Mouse (Mus musculus) lung, adult 2 months (tissue): ENCODE data around the gene B130006D01Rik. TPM values are rescaled to one million over a fixed set of nuclear protein-coding genes. Genes with fewer than 3 reads are reported as not detected.
"Not testable (repeated sequence)": the region's sequence is repeated elsewhere in the genome, so short reads cannot be mapped to it uniquely, and the experiment has no call there.

ENCODE experiments used
- DNase-seq: peaks from one replicate; pipeline ENCODE4 v3.0.0; 2022
- H3K4me1 ChIP-seq: fragments of 200-500 bp; 2 replicates; pipeline ENCODE4 v1.6.1; 2011; ENCODE audit warnings: low read length; ENCODE audit not compliant: control insufficient read depth, insufficient read depth
- H3K4me3 ChIP-seq: fragments of 200-500 bp; replicated peaks from 2 replicates; pipeline ENCODE3; 2011; ENCODE audit warnings: low read depth, mild to moderate bottlenecking, control low read depth, low read length; ENCODE audit errors: extremely low read depth
- CTCF ChIP-seq: fragments of 200-500 bp; IDR thresholded peaks from 2 replicates; pipeline ENCODE4 v1.5.1; 2011; ENCODE audit warnings: mild to moderate bottlenecking, low read length, control low read depth; ENCODE audit not compliant: insufficient read depth
- POLR2A ChIP-seq: fragments of 200-500 bp; IDR thresholded peaks from 2 replicates; pipeline ENCODE4 v1.6.1; 2011; ENCODE audit warnings: low read depth, mild to moderate bottlenecking, control low read depth, low read length, borderline replicate concordance; ENCODE audit errors: extremely low read depth
- WGBS: fragments of 180-500 bp; shearing (Covaris S2); methylation state at CpG from one replicate; pipeline ENCODE4 v1.1.7; 2018; 5-methylcytosine and 5-hydroxymethylcytosine counted together
- polyA plus RNA-seq: library from polyadenylated mRNA; depleted of rRNA; stranded (reverse); fragments of >200 nt; gene quantifications from 2 replicates; pipeline ENCODE4 v1.2.3, GENCODE M21; 2012

B130006D01Rik gene
- polyA plus RNA-seq, 1 experiment: 0.18 TPM

DNA sequence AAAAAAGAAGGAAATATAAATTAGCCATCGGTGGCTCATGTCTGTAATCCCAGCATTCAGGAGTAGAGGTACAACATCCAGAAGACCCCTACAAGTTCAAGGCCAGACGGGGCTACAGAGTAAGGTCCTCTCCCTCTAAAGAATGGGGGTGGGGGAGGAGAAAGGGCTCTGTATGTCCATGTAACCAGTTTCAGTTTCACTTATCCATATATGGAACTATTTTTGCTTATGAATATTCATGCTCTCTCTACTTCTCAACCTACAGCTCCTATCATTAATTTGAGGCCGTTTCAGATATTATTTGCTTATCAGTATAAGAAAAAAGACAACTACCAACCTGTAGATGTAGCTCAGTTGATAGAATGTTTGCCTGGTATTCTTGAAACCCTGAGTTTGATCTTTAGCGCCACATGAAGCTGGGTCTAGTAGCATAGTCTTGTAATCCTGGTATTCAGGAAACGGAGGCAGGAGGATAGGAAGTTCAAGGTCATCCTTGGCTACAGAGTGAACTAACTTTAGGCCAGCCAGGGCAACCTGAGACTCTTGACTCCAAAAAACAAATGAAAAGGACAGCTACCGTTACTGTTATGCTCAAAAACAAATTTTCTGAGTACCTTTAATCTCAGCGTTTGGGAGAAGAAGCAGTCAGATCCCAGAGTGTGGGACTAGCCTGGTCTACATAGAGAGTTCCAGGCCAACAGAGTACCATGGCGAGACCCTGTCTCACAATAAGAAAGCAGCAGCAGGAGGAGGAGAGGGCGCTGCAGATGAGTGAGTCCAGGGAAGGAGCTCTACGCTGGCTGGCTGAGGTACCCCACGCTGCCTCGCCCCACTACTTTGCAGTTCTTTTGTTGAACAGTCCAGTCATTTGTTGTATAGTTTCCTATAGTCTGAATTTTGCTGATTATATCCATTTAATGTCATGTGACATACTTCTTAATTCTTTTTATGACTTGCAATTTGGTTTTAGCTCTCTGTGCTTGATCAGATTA is 5.8 kb downstream of the B130006D01Rik start:
- no peak for DNase-seq
- 64% methylated on average over 12 of the region's 12 CpGs for WGBS
- TF ChIP-seq CTCF (no peak), POLR2A (no peak)
- peaks cover 15% of the 10 kb centered on the region for H3K4me1 ChIP-seq
- H3K4me3 ChIP-seq: peak overlapping the region; percentile 41

DNA sequence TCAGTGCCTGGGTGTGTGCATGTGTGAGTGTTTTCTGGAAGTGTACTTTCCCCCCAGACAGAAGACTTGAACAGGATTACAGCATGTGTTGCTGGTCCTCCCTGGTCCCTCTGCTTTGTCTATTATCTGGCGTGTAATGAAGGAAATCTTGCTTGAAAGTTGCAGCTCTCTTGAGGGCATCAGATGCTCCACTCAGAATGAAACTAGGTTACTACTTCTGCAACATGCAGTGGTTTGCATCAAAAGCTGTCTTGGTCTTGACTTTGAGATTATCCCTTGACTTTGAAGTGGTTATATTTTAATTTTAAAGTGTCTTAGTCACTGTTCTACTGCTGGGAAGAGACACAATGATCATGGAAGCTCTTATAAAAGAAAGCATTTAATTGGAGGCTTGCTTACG is 11.1 kb downstream of the B130006D01Rik start:
- no peak for TF ChIP-seq CTCF
- no peak for TF ChIP-seq POLR2A
- Histone ChIP-seq H3K4me1 (peaks cover 11% of the 10 kb centered on the region), H3K4me3 (no peak overlapping the region)
- WGBS: 89% methylated on average over 2 of the region's 2 CpGs
- no peak for DNase-seq

DNA sequence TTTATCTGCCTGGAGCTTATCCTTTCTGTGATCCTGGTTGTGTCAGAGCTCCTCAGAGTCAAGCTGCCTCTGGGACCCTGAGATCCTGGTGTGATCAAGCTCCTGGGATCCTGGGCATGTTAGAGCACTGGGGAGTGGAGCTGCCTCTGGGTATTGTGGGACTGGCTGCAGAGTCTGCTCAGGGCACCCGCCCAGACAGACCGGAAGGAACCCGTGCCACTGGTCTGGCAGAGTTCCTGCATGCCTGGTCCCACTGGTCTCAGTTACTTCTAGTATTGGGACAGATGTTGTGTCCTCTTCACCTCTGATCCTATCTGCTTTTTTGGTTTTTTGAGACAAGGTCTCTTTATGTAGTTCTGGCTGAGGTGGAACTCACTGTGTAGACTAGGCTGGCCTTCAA is 14.4 kb downstream of the B130006D01Rik start:
- Histone ChIP-seq H3K4me3 (no peak overlapping the region), H3K4me1 (peaks cover 10% of the 10 kb centered on the region)
- WGBS: 4% methylated on average over 3 of the region's 3 CpGs
- peak; percentile 48 for DNase-seq
- TF ChIP-seq CTCF: no peak
- TF ChIP-seq POLR2A: no peak

DNA sequence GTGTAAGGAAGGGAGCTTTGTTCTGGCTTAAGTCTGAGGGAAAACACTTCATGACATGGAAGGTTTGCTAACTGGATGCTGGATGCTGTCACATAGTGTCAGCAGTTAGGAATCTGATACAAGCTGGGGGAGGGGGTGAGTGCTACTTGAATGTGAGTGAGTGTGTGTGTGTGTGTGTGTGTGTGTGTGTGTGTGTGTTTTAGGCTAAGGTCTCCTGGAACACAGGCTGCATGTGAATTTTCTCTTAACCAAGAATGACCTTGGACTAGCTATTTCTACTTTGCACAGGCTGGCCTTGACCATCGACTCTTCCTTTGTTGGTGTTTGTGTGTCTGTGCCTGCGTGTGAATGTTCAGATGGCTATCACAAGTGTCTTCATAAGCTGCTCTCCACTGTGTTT is 21.1 kb downstream of the B130006D01Rik start:
- no peak for DNase-seq
- WGBS: 50% methylated on average over 2 of the region's 2 CpGs
- H3K4me3 ChIP-seq: no peak overlapping the region
- no peak for TF ChIP-seq POLR2A
- no peak for TF ChIP-seq CTCF
- H3K4me1 ChIP-seq: peaks cover 6% of the 10 kb centered on the region

DNA sequence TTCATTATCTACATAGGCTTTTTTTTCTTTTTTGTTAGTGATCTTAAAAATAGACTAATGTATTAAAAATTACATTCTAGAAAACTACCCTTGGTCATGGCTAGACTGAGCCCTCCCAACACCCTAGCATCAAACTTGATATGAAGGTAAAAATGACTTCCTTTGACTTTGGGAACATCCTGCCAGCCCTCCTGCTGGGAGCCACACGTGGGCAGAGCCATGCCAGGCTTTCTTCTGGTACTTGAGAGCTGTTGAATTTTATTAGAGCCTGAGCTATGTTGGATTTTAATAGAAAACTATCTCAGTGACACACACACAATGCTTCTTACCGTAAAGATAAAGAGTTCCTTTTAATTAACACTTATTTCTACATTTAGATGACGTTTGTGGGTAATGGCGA is 23.4 kb downstream of the B130006D01Rik start:
- DNase-seq: no peak
- Histone ChIP-seq H3K4me1 (peaks cover 6% of the 10 kb centered on the region), H3K4me3 (no peak overlapping the region)
- 74% methylated on average over 4 of the region's 4 CpGs for WGBS
- TF ChIP-seq CTCF (no peak), POLR2A (no peak)

DNA sequence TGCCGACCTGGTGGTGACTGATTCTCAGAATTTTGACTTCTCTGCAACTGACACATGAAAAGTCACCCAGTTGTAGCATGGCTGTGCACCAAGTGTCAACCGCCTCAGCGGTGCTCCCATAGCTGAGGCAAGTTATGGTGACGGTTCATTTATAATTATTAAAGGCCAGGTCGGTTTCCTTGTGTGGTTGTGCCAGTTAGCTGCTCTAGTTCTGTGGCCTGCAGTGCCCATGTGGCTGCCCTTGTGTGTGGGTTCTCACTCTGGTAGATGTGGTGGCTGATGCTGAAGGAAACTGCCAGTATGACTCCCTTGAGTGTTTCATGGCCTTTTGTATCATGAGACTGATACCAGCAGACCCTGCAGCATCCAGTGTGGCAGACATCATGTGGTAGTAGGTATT is 24.9 kb downstream of the B130006D01Rik start:
- Histone ChIP-seq H3K4me3 (no peak overlapping the region), H3K4me1 (peaks cover 6% of the 10 kb centered on the region)
- WGBS: 73% methylated on average over 5 of the region's 5 CpGs
- no peak for DNase-seq
- TF ChIP-seq POLR2A (no peak), CTCF (no peak)

DNA sequence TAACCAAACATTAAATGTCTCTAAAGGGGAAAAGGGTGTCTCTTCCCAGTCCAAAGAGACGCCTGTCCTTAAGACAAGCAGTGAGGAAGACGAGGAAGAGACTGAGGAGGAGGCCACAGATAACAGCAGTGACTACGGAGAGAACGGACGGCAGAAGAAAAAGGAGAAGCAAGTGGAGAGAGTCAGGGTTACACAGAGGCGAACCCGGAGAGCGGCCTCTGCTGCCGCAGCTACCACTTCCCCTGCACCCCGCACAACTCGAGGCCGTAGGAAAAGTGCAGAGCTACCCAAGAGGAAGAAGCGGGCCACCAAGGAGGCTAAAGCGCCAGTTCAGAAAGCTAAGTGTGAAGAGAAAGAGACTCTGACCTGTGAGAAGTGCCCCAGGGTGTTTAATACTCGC is 26.2 kb downstream of the B130006D01Rik start:
- no peak for TF ChIP-seq POLR2A
- no peak for TF ChIP-seq CTCF
- 82% methylated on average over 15 of the region's 15 CpGs for WGBS
- DNase-seq: no peak
- peaks cover 4% of the 10 kb centered on the region for H3K4me1 ChIP-seq
- no peak overlapping the region for H3K4me3 ChIP-seq

DNA sequence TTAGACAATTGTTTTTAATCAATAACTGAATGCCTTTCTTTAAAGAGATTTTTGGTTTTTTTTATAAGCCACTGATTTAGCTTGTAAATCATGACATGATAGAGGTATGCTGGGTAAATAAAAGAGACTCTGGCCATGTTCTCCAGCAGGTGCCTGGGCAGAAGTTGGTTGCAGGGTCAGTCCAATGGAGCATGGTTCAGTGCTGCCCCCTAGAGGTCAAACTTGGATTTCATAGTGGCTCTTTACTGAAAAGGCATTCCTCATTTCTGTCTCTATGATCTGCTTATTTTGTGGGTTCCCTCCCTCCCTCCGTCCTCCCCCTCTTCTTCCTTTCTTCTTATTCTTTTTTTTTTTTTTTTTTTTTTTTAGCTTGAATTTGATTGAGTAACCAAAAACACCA is 27.6 kb downstream of the B130006D01Rik start:
- peak; percentile 72 for DNase-seq
- H3K4me1 ChIP-seq: 0 out of 2 replicates have a peak, but pooled peaks cover 2% of the 10 kb centered on the region
- no peak overlapping the region for H3K4me3 ChIP-seq
- 0% methylated on average over 1 of the region's 1 CpGs for WGBS
- no peak for TF ChIP-seq POLR2A
- TF ChIP-seq CTCF: peak; percentile 94

DNA sequence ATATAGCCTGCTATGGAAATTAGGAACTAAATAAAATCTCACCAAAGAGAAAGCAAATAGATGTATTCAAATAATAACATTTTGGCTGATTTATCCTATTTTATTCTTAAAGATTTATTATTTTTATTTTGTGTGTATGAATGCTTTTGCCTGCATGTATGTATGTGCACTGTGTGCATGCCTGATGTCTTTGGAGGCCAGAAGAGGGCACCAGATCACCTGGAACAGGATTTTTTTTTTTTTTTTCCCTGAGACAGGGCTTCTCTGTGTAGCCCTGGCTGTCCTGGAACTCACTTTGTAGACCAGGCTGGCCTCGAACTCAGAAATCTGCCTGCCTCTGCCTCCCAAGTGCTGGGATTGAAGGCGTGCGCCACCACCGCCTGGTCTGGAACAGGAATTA is 31.8 kb downstream of the B130006D01Rik start:
- not testable (repeated sequence) for DNase-seq, H3K4me1 ChIP-seq, H3K4me3 ChIP-seq
- WGBS: 96% methylated on average over 4 of the region's 4 CpGs

DNA sequence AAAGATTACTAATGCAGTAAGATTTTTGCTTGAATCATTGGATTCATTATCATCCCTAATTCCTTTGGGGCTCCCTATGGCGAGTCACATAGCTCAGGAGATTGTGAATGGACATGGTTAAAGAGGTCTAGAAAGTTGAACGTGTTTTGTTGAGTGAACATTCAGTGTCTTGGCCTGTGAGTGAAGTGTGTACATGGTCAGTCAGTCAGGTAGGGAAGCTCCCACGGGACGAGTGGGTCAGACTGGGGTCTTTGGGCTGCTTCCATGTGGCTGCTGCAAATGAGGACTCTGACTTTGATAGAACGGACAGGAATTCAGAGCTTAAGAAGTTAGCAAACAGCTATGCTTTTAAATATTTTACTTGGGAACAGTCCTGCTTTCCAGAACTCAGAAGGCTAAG is 37.1 kb downstream of the B130006D01Rik start:
- WGBS: 81% methylated on average over 5 of the region's 5 CpGs
- no peak overlapping the region for H3K4me3 ChIP-seq

More for the DNA sequence above, 37.1 kb downstream of the B130006D01Rik start:
- no peak for DNase-seq
- TF ChIP-seq CTCF: no peak
- TF ChIP-seq POLR2A: no peak
- H3K4me1 ChIP-seq: no peaks in the 10 kb centered on the region
